Comparison of ENCODE assay signal across 19 mouse cellular contexts in the genomic region with DNA sequence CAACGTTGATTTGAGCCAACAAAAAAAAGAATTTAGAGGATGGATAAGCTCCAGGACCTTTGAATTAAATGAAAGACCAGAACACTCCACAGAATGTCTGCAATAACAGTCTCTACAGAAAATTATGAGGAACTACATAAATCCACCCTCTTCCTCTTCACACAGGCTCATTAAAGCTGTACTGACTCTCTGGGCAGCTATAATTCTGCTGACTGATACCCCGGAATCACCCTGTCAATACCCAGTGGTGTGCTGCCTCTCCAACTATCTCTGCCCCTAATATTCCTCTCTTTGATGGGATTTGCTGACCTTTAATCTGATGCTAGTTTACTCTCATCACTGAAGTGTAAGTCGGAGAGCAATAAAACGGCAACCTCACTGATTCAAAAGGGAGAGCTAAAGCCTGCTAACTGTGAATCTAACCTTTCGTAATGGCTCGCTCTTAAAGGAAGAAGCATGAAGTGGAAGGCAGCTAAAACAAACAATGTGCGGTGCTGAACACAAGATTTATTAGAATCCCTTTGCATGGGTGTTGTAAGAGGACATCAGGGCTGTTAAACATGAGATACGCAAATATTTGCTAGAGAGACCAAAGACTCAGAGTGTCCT.
DNase-seq lines count a peak whose midpoint lies in the region; ATAC-seq lines count a peak whose summit lies in the region.
"Had no signal": no experiment of that assay in that cellular context is flagged by ENCODE, and none has a peak within 500 bp of the region (broad histone marks: within the 10 kb centered on the region; RNA-seq: fewer than 3 reads in every experiment).

No protein-coding gene starts in this region.

- no peak overlapping the region for H3K9ac ChIP-seq in liver, embryonic 16.5 days (ENCODE audit: low read depth, low read length)
- H3K9ac ChIP-seq in hindbrain, embryonic 14.5 days = 0 out of 2 replicates have a peak overlapping the region, but pooled peaks have one; percentile 4
- H3K9ac ChIP-seq in neural tube, embryonic 12.5 days = no peak overlapping the region
- H3K9ac ChIP-seq: lung, embryonic 15.5 days had no signal

- no peaks in the 10 kb centered on the region for H3K9me3 ChIP-seq in liver, embryonic 16.5 days (replicated peaks; ENCODE audit: control insufficient read depth, low read length)
- no peaks in the 10 kb centered on the region for H3K9me3 ChIP-seq in hindbrain, embryonic 14.5 days (ENCODE audit: control insufficient read depth, low read length)
- no peaks in the 10 kb centered on the region for H3K9me3 ChIP-seq in neural tube, embryonic 12.5 days
- H3K9me3 ChIP-seq: lung, embryonic 15.5 days; megakaryocyte, embryonic 14.5 days had no signal

- peak overlapping the region; percentile 24; the same call in 1 of the 2 replicates for H3K4me2 ChIP-seq in liver, embryonic 16.5 days (ENCODE audit: low read depth, low read length)
- peak overlapping the region; percentile 20; the same call in 1 of the 2 replicates for H3K4me2 ChIP-seq in hindbrain, embryonic 14.5 days (replicated peaks)
- H3K4me2 ChIP-seq in neural tube, embryonic 12.5 days (replicated peaks) = peak overlapping the region; percentile 36; the same call in 1 of the 2 replicates
- H3K4me2 ChIP-seq: lung, embryonic 15.5 days had no signal

- H3K27ac ChIP-seq in liver, embryonic 16.5 days (ENCODE audit: low read length) = no peak overlapping the region
- peak overlapping the region; percentile 68 for H3K27ac ChIP-seq in hindbrain, embryonic 14.5 days
- peak overlapping the region; percentile 21; the same call in 1 of the 2 replicates for H3K27ac ChIP-seq in neural tube, embryonic 12.5 days
- H3K27ac ChIP-seq: lung, embryonic 15.5 days had no signal

- no peaks in the 10 kb centered on the region for H3K36me3 ChIP-seq in liver, embryonic 16.5 days (ENCODE audit: control insufficient read depth, insufficient read depth)
- H3K36me3 ChIP-seq in hindbrain, embryonic 14.5 days (replicated peaks; ENCODE audit: control insufficient read depth, insufficient read depth) = no peaks in the 10 kb centered on the region
- H3K36me3 ChIP-seq in neural tube, embryonic 12.5 days = no peaks in the 10 kb centered on the region
- H3K36me3 ChIP-seq: lung, embryonic 15.5 days had no signal

- no peak for DNase-seq in liver
- DNase-seq in hindbrain, embryonic 14.5 days (ENCODE audit: low spot score) = no peak
- peak; percentile 57 for DNase-seq in mesoderm, embryonic 11.5 days (ENCODE audit: low read depth, low spot score)
- DNase-seq in B cell, adult 2 months = no peak
- DNase-seq in urinary bladder, postnatal 14 days (ENCODE audit: low spot score) = no peak
- DNase-seq in left cerebral cortex, postnatal 10 days (ENCODE audit: extremely low spot score in 1 of 2, low spot score in 2 of 2) = no peak
- DNase-seq: adrenal gland, adult 8-10 months; cerebellum, adult 8-10 months; gastrocnemius, postnatal 14 days; heart, postnatal 10 days; kidney, adult 11 months; kidney, postnatal 4 days; layer of hippocampus, postnatal 36 days; right cerebral cortex, postnatal 25 days; thymus, postnatal 4 days had no signal

- H3K27me3 ChIP-seq in liver, embryonic 16.5 days (ENCODE audit: control insufficient read depth, insufficient read depth, low read depth, low read length) = no peaks in the 10 kb centered on the region
- no peaks in the 10 kb centered on the region for H3K27me3 ChIP-seq in hindbrain, embryonic 14.5 days (ENCODE audit: control insufficient read depth, insufficient read depth, low read length)
- no peaks in the 10 kb centered on the region for H3K27me3 ChIP-seq in neural tube, embryonic 12.5 days (replicated peaks)
- H3K27me3 ChIP-seq: lung, embryonic 15.5 days had no signal

- 45% methylated on average over 8 of the region's 8 CpGs for WGBS in liver, embryonic 16.5 days (ENCODE audit: insufficient replicate concordance)
- 50% methylated on average over 8 of the region's 8 CpGs for WGBS in hindbrain, embryonic 14.5 days
- 14% methylated on average over 8 of the region's 8 CpGs for WGBS in neural tube, embryonic 12.5 days

- H3K4me3 ChIP-seq in liver, embryonic 16.5 days (ENCODE audit: low read depth, low read length) = no peak overlapping the region
- no peak overlapping the region for H3K4me3 ChIP-seq in hindbrain, embryonic 14.5 days (replicated peaks; ENCODE audit: low read length)
- no peak overlapping the region for H3K4me3 ChIP-seq in neural tube, embryonic 12.5 days
- H3K4me3 ChIP-seq: lung, embryonic 15.5 days; megakaryocyte, embryonic 14.5 days had no signal

- no peaks in the 10 kb centered on the region; the same call in 1 of the 2 replicates for H3K4me1 ChIP-seq in liver, embryonic 16.5 days (ENCODE audit: control insufficient read depth, low read depth, low read length)
- H3K4me1 ChIP-seq in hindbrain, embryonic 14.5 days (replicated peaks; ENCODE audit: control insufficient read depth, insufficient read depth, low read length) = peaks cover 75% of the 10 kb centered on the region
- H3K4me1 ChIP-seq in neural tube, embryonic 12.5 days = peaks cover 46% of the 10 kb centered on the region

- intact Hi-C loops in left cerebral cortex, postnatal 10 days (cut with DNase I) = no loop called here

- peak; percentile 19; the same call in 1 of the 2 replicates for ATAC-seq in liver, embryonic 16.5 days (ENCODE audit: low read depth)
- no peak for ATAC-seq in hindbrain, embryonic 14.5 days (ENCODE audit: low FRiP score)
- ATAC-seq in neural tube, embryonic 12.5 days (ENCODE audit: low FRiP score, low read depth) = no peak; the same call in 1 of the 2 replicates
